Mouse (Mus musculus): Measurements from ENCODE around the gene Akap2.

- TF ChIP-seq POLR2A (IDR thresholded peaks at IDR 0.05; ENCODE audit: insufficient read depth, low read depth, low read length) (no peak), CTCF (IDR thresholded peaks at IDR 0.05; ENCODE audit: insufficient read depth, low read depth, low read length) (no peak)
Observed at GRCm38 (mm10) chr4:57884511-57884910, 167.1 kb downstream of the Akap2 start.
